Mouse (Mus musculus) activated CD4-positive, CD25-positive, alpha-beta regulatory T cell, adult 4 months (primary cell): Measurements from ENCODE around the gene Mfap1a. TPM values are rescaled to one million over a fixed set of nuclear protein-coding genes. Genes with fewer than 3 reads are reported as not detected.

Source experiments
- polyA plus RNA-seq, 2 experiments: library from polyadenylated mRNA; unstranded; fragments of 100-300 nt; shearing (Covaris generic); gene quantifications; one replicate each; pipeline ENCODE4 v1.2.1; 2017

Gene Mfap1a
- polyA plus RNA-seq, 2 experiments from 2014 or later: 32.7 to 47.6 TPM

Other genes starting within 250 kb of the Mfap1a start
- 10 to 100 TPM; 22.9 to 30.2 TPM for gene Trp53bp1, start 235.3 kb downstream of the Mfap1a start, polyA plus RNA-seq
- under 1 TPM; 0.10 to 0.32 TPM for gene Map1a, start 217.1 kb downstream of the Mfap1a start, polyA plus RNA-seq
- 1 to 10 TPM; 9.6 to 9.8 TPM for gene Ppip5k1, start 151.3 kb downstream of the Mfap1a start, polyA plus RNA-seq
- gene Ckmt1, start 149.0 kb downstream of the Mfap1a start, polyA plus RNA-seq: 1 to 10 TPM in 1 of 2 experiments, under 1 TPM in 1; 0.83 to 1.5 TPM
- gene Strc, start 119.5 kb downstream of the Mfap1a start, polyA plus RNA-seq: under 1 TPM; 0.31 to 0.60 TPM
- gene Pdia3, start 92.9 kb downstream of the Mfap1a start, polyA plus RNA-seq: 1,000 to 10,000 TPM in 1 of 2 experiments, 100 to 1,000 TPM in 1; 658 to 1,122 TPM
- 1 to 10 TPM; 2.3 to 3.8 TPM for gene Catsper2, start 92.9 kb downstream of the Mfap1a start, polyA plus RNA-seq
- 1 to 10 TPM in 1 of 2 experiments, under 1 TPM in 1; 0.78 to 1.0 TPM for gene Ell3, start 62.4 kb downstream of the Mfap1a start, polyA plus RNA-seq
- 1,000 to 10,000 TPM in 1 of 2 experiments, 100 to 1,000 TPM in 1; 759 to 1,222 TPM for gene Serf2, start 57.5 kb downstream of the Mfap1a start, polyA plus RNA-seq
- gene Hypk, start 53.4 kb downstream of the Mfap1a start, polyA plus RNA-seq: 100 to 1,000 TPM; 120 to 207 TPM
- gene Serinc4, start 49.9 kb downstream of the Mfap1a start, polyA plus RNA-seq: not detected
- 100 to 1,000 TPM in 1 of 2 experiments, 10 to 100 TPM in 1; 82.1 to 109 TPM for gene Mfap1b, start 32.6 kb downstream of the Mfap1a start, polyA plus RNA-seq
- 10 to 100 TPM; 10.1 to 20.5 TPM for gene Wdr76, start 58 bp upstream of the Mfap1a start, polyA plus RNA-seq